Mouse (Mus musculus) megakaryocyte, embryonic 14.5 days (primary cell): ENCODE measurements at regions not wholly inside any gene's neighbourhood (a gene's known extent, or its start where the extent isn't known, plus 50 kb on each side); places are given as distances from the start of the nearest gene placed in this dataset.

Source experiments
- FLI1 ChIP-seq: IDR thresholded peaks from 2 replicates; pipeline ENCODE4 v1.6.1; 2012; ENCODE audit warnings: low read length, inconsistent platforms, mixed read lengths
- GATA1 ChIP-seq: IDR thresholded peaks from 3 replicates; pipeline ENCODE4 v1.6.1; 2012; ENCODE audit warnings: mixed read lengths, low read length, inconsistent platforms, borderline replicate concordance

GRCm38 (mm10) chr13:5787114-5787513 is 74.2 kb upstream of the Klf6 start:
- TF ChIP-seq FLI1, result no peak
- no peak for TF ChIP-seq GATA1
